Mouse (Mus musculus): ENCODE results near the gene Asb2. TPM values are rescaled to one million over a fixed set of nuclear protein-coding genes. Genes with fewer than 3 reads are reported as not detected.

The Asb2 gene
- polyA plus RNA-seq, 1 experiment from 2014 or later: 22.0 TPM

GRCm38 (mm10) chr12:103388505-103389347 lies 32.9 kb upstream of the Asb2 start, which contains the start of gene Otub2:
Gene Otub2 (plus strand): TSS chr12:103388682.
- H3K4me2 ChIP-seq (ENCODE audit: low read depth, low read length): peak within 1 kb of the TSS; percentile 84
- no peaks in the 10 kb centered on the region for H3K9me3 ChIP-seq (ENCODE audit: control insufficient read depth, low read length)
- H3K27me3 ChIP-seq (replicated peaks; ENCODE audit: control insufficient read depth, insufficient read depth, low read length): no peaks in the 10 kb centered on the region
- no peaks in the 10 kb centered on the region for H3K36me3 ChIP-seq (ENCODE audit: control insufficient read depth, insufficient read depth, low read length)
- peak within 1 kb of the TSS; percentile 84 for H3K9ac ChIP-seq (ENCODE audit: low read depth, low read length)
- ATAC-seq (ENCODE audit: low read depth) (peak; percentile 100), DNase-seq (ENCODE audit: low spot score) (peak; percentile 98)
- H3K4me3 ChIP-seq (ENCODE audit: low read depth, low read length): peak within 1 kb of the TSS; percentile 80
- 0 out of 2 replicates have a peak, but pooled peaks cover 4% of the 10 kb centered on the region for H3K4me1 ChIP-seq (ENCODE audit: control insufficient read depth, insufficient read depth, low read length)
- H3K27ac ChIP-seq (replicated peaks; ENCODE audit: low read depth, low read length): no peak within 1 kb of the TSS
- WGBS: 0% methylated on average over 46 of the region's 58 CpGs

- no peak overlapping the region for H3K9ac ChIP-seq (ENCODE audit: low read depth, low read length)
- H3K9me3 ChIP-seq (ENCODE audit: control insufficient read depth, low read length): no peaks in the 10 kb centered on the region
- no peaks in the 10 kb centered on the region for H3K4me1 ChIP-seq (ENCODE audit: control insufficient read depth, insufficient read depth, low read length)
- WGBS: 78% methylated on average over 4 of the region's 4 CpGs
- DNase-seq (ENCODE audit: low spot score) (no peak), ATAC-seq (ENCODE audit: low read depth) (no peak)
- no peak overlapping the region for H3K4me2 ChIP-seq (ENCODE audit: low read depth, low read length)
- H3K4me3 ChIP-seq (ENCODE audit: low read depth, low read length): no peak overlapping the region
- no peaks in the 10 kb centered on the region for H3K27me3 ChIP-seq (replicated peaks; ENCODE audit: control insufficient read depth, insufficient read depth, low read length)
- H3K36me3 ChIP-seq (ENCODE audit: control insufficient read depth, insufficient read depth, low read length): no peaks in the 10 kb centered on the region
- H3K27ac ChIP-seq (replicated peaks; ENCODE audit: low read depth, low read length): no peak overlapping the region
Measured at GRCm38 (mm10) chr12:103380226-103380625, 24.4 kb upstream of the Asb2 start.

DNA sequence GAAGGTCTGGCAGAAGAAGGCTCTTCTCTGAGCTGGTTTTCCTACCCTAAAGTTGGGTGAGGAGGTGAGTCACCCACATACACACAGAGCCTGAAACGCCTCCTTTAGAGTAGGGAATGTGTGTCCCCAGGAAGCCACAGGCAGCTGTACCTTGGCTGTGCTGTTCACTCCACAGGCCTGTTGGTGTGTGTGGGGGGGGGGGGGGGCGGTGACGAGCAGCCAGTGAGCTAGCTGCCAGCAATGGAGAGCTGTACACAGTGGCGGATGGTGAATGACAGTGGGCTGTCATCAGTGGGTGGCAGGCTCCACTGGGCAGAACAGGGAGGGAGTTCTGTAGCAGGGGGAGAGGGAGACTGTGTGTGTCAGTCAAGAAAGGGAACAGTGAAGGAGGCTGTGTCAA lies 21.0 kb upstream of the Asb2 start:
- H3K27ac ChIP-seq (replicated peaks; ENCODE audit: low read depth, low read length): no peak overlapping the region
- H3K4me3 ChIP-seq (ENCODE audit: low read depth, low read length): no peak overlapping the region
- H3K9ac ChIP-seq (ENCODE audit: low read depth, low read length): no peak overlapping the region
- H3K27me3 ChIP-seq (replicated peaks; ENCODE audit: control insufficient read depth, insufficient read depth, low read length): no peaks in the 10 kb centered on the region
- WGBS: 78% methylated on average over 2 of the region's 4 CpGs
- no peak for DNase-seq (ENCODE audit: low spot score)
- no peak overlapping the region for H3K4me2 ChIP-seq (ENCODE audit: low read depth, low read length)
- H3K9me3 ChIP-seq (ENCODE audit: control insufficient read depth, low read length): no peaks in the 10 kb centered on the region
- no peaks in the 10 kb centered on the region for H3K4me1 ChIP-seq (ENCODE audit: control insufficient read depth, insufficient read depth, low read length)
- ATAC-seq (ENCODE audit: low read depth): no peak
- no peaks in the 10 kb centered on the region for H3K36me3 ChIP-seq (ENCODE audit: control insufficient read depth, insufficient read depth, low read length)

DNA sequence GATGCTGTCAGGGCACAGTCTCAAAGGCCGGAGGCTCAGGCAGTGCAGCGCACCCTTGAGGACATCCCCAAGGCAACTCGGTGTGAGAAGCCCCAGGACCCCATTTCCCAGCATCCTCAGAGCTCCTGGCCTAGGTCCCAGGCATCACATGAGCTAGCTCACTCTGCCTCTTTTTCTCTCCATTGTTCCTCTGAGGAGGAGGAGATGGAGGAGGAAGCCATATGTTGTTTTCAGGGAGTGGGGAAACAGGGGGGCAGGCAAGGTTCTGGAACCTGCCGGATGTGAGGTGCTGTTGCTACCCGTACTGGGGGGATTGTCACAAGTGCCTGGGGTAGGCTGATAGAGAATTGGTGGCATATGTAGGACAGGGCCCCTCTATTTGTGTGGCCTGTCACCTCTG lies 20.3 kb upstream of the Asb2 start:
- no peak overlapping the region for H3K27ac ChIP-seq (replicated peaks; ENCODE audit: low read depth, low read length)
- H3K4me1 ChIP-seq (ENCODE audit: control insufficient read depth, insufficient read depth, low read length): no peaks in the 10 kb centered on the region
- 61% methylated on average over 5 of the region's 5 CpGs for WGBS
- H3K36me3 ChIP-seq (ENCODE audit: control insufficient read depth, insufficient read depth, low read length): no peaks in the 10 kb centered on the region
- no peak overlapping the region for H3K4me3 ChIP-seq (ENCODE audit: low read depth, low read length)
- H3K9me3 ChIP-seq (ENCODE audit: control insufficient read depth, low read length): no peaks in the 10 kb centered on the region
- ATAC-seq (ENCODE audit: low read depth): no peak
- no peak for DNase-seq (ENCODE audit: low spot score)
- no peak overlapping the region for H3K9ac ChIP-seq (ENCODE audit: low read depth, low read length)
- H3K4me2 ChIP-seq (ENCODE audit: low read depth, low read length): no peak overlapping the region
- H3K27me3 ChIP-seq (replicated peaks; ENCODE audit: control insufficient read depth, insufficient read depth, low read length): no peaks in the 10 kb centered on the region

GRCm38 (mm10) chr12:103373530-103374236 lies 17.9 kb upstream of the Asb2 start:
- no peaks in the 10 kb centered on the region for H3K9me3 ChIP-seq (ENCODE audit: control insufficient read depth, low read length)
- H3K27me3 ChIP-seq (replicated peaks; ENCODE audit: control insufficient read depth, insufficient read depth, low read length): no peaks in the 10 kb centered on the region
- no peak overlapping the region for H3K4me3 ChIP-seq (ENCODE audit: low read depth, low read length)
- H3K4me2 ChIP-seq (ENCODE audit: low read depth, low read length): no peak overlapping the region
- 73% methylated on average over 8 of the region's 8 CpGs for WGBS
- ATAC-seq (ENCODE audit: low read depth) (no peak), DNase-seq (ENCODE audit: low spot score) (no peak)
- H3K9ac ChIP-seq (ENCODE audit: low read depth, low read length): no peak overlapping the region
- no peaks in the 10 kb centered on the region for H3K36me3 ChIP-seq (ENCODE audit: control insufficient read depth, insufficient read depth, low read length)
- H3K4me1 ChIP-seq (ENCODE audit: control insufficient read depth, insufficient read depth, low read length): no peaks in the 10 kb centered on the region
- H3K27ac ChIP-seq (replicated peaks; ENCODE audit: low read depth, low read length): no peak overlapping the region

- no peaks in the 10 kb centered on the region for H3K36me3 ChIP-seq (ENCODE audit: control insufficient read depth, insufficient read depth, low read length)
- H3K9ac ChIP-seq (ENCODE audit: low read depth, low read length): no peak overlapping the region
- no peak overlapping the region for H3K4me2 ChIP-seq (ENCODE audit: low read depth, low read length)
- WGBS: 27% methylated on average over 6 of the region's 6 CpGs
- H3K9me3 ChIP-seq (ENCODE audit: control insufficient read depth, low read length): no peaks in the 10 kb centered on the region
- H3K4me1 ChIP-seq (ENCODE audit: control insufficient read depth, insufficient read depth, low read length): no peaks in the 10 kb centered on the region
- no peak for ATAC-seq (ENCODE audit: low read depth)
- H3K27ac ChIP-seq (replicated peaks; ENCODE audit: low read depth, low read length): no peak overlapping the region
- DNase-seq (ENCODE audit: low spot score): no peak
- H3K4me3 ChIP-seq (ENCODE audit: low read depth, low read length): no peak overlapping the region
- no peaks in the 10 kb centered on the region for H3K27me3 ChIP-seq (replicated peaks; ENCODE audit: control insufficient read depth, insufficient read depth, low read length)
Measured at GRCm38 (mm10) chr12:103371711-103372110, 15.9 kb upstream of the Asb2 start.

GRCm38 (mm10) chr12:103370861-103371260 lies 15.1 kb upstream of the Asb2 start:
- no peak for DNase-seq (ENCODE audit: low spot score)
- no peak overlapping the region for H3K9ac ChIP-seq (ENCODE audit: low read depth, low read length)
- H3K4me3 ChIP-seq (ENCODE audit: low read depth, low read length): no peak overlapping the region
- no peaks in the 10 kb centered on the region for H3K27me3 ChIP-seq (replicated peaks; ENCODE audit: control insufficient read depth, insufficient read depth, low read length)
- 66% methylated on average over 4 of the region's 4 CpGs for WGBS
- H3K4me2 ChIP-seq (ENCODE audit: low read depth, low read length): no peak overlapping the region
- H3K36me3 ChIP-seq (ENCODE audit: control insufficient read depth, insufficient read depth, low read length): no peaks in the 10 kb centered on the region
- ATAC-seq (ENCODE audit: low read depth): no peak
- no peak overlapping the region for H3K27ac ChIP-seq (replicated peaks; ENCODE audit: low read depth, low read length)
- H3K4me1 ChIP-seq (ENCODE audit: control insufficient read depth, insufficient read depth, low read length): no peaks in the 10 kb centered on the region
- no peaks in the 10 kb centered on the region for H3K9me3 ChIP-seq (ENCODE audit: control insufficient read depth, low read length)

GRCm38 (mm10) chr12:103368777-103369176 lies 13.0 kb upstream of the Asb2 start:
- H3K4me1 ChIP-seq (ENCODE audit: control insufficient read depth, insufficient read depth, low read length): no peaks in the 10 kb centered on the region

More at GRCm38 (mm10) chr12:103368777-103369176, 13.0 kb upstream of the Asb2 start:
- H3K9me3 ChIP-seq (ENCODE audit: control insufficient read depth, low read length): no peaks in the 10 kb centered on the region
- H3K27ac ChIP-seq (replicated peaks; ENCODE audit: low read depth, low read length): no peak overlapping the region
- WGBS: 56% methylated on average over 2 of the region's 2 CpGs
- no peaks in the 10 kb centered on the region for H3K36me3 ChIP-seq (ENCODE audit: control insufficient read depth, insufficient read depth, low read length)
- ATAC-seq (ENCODE audit: low read depth) (no peak), DNase-seq (ENCODE audit: low spot score) (no peak)
- H3K27me3 ChIP-seq (replicated peaks; ENCODE audit: control insufficient read depth, insufficient read depth, low read length): no peaks in the 10 kb centered on the region
- no peak overlapping the region for H3K9ac ChIP-seq (ENCODE audit: low read depth, low read length)
- no peak overlapping the region for H3K4me2 ChIP-seq (ENCODE audit: low read depth, low read length)
- H3K4me3 ChIP-seq (ENCODE audit: low read depth, low read length): no peak overlapping the region
